Mouse (Mus musculus) layer of hippocampus, postnatal 25 days (tissue): ENCODE results near the gene Klf1. TPM values are rescaled to one million over a fixed set of nuclear protein-coding genes. Genes with fewer than 3 reads are reported as not detected.
A peak's percentile ranks its signal among the peaks of the same experiment; 100 is the strongest.
"Not testable (repeated sequence)": the region's sequence is repeated elsewhere in the genome, so short reads cannot be mapped to it uniquely, and the experiment has no call there.

Experiments
- DNase-seq, 2 experiments: peaks; one replicate each; pipeline ENCODE4 v3.0.0; 2022; ENCODE audit warnings: mixed read lengths in 2 of 2, low spot score in 1 of 2; ENCODE audit errors: extremely low spot score in 1 of 2
- total RNA-seq, 2 experiments: library from RNA; stranded (reverse); gene quantifications; 2 replicates each; pipeline ENCODE4 v1.2.3; 2021

Gene Klf1
- total RNA-seq, 2 experiments from 2014 or later, result 0.17 TPM; not detected in 1

DNA sequence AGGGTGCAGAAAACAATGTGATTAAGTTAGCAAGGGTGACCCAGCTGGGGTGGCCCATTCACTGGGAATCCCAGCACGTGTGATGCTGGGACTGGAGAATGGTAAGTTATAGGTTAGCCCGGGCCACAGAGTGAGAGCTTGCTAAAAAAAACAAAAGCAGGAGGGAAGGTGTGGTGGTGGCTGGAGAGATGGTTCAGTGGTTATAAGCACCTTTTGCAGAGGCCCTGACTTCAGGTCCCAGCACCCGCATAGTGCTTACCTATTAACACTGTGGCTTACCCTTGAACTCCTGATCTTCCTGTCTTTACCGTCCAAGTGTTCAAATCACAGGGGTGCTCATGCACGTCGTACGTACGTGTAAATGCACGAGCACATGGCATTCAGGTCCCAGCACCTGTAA is 5.3 kb downstream of the Klf1 start:
- DNase-seq, result no peak

DNA sequence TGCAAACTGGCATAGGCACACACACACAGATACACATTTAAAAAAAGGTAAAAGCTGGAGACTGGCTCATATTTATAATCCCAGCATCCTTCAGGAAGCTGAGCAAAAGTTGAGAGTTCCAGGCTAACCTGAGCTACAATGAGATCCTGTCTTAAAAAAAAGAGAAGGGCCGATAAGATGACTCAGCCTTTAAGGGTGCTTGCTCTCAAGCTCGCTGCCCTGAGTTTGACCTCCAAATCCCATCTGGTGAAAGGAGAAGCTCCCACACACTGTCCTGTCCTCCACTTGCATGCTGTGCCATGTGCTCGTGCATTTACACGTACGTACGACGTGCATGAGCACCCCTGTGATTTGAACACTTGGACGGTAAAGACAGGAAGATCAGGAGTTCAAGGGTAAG is 5.8 kb downstream of the Klf1 start:
- no peak for DNase-seq

DNA sequence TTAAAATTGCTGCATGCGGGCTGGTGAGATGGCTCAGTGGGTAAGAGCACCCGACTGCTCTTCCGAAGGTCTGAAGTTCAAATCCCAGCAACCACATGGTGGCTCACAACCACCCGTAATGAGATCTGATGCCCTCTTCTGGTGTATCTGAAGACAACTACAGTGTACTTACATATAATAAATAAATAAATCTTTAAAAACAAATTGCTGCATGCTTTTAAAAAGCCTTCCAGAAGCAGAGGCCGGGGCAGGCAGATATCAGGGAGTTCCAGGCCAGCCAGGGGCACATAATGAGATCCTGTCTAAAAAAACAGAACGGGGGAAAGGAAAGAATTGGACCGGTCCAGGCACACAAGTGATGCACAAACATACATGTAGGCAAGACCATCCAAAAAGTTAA is 6.3 kb downstream of the Klf1 start:
- not testable (repeated sequence) for DNase-seq

DNA sequence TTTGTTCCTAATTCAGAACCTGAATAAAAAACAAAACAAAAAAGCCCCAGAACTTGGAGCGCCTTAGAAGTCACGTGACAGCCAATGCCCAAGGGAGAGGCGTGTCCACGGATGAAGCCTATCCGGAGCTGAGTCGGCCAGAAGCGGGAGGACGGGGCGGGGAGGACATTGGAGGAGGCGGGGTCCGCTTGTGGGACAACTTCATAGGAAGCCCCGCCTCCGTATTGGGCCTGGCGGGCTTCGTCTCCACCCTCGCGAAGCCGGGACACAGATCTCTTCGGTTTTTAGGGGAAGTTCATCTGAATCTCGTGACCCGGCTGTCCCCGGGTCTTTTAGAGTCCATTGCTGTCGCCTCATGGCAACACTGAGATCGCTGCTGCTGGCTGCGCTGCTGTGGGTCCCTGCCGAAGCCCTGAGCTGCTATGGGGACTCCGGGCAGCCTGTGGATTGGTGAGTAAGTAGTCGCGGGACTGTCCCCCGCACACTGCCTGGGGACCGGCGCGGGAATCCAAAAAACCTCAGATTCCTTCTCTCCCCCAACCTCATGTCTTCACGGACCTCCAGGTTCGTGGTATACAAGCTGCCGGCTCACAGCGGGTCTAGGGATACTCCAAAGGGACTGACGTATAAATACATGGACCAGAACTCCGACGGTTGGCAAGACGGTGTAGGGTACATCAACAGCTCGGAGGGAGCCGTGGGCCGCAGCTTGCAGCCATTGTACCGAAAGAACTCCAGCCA is 6.9 kb downstream of the Klf1 start, which contains the start of gene Dnase2a:
Gene Dnase2a (plus strand): TSS at position 140 of the 741 bp plus-strand sequence.
- DNase-seq, result peak in 1 of 2 experiments; percentile 61

DNA sequence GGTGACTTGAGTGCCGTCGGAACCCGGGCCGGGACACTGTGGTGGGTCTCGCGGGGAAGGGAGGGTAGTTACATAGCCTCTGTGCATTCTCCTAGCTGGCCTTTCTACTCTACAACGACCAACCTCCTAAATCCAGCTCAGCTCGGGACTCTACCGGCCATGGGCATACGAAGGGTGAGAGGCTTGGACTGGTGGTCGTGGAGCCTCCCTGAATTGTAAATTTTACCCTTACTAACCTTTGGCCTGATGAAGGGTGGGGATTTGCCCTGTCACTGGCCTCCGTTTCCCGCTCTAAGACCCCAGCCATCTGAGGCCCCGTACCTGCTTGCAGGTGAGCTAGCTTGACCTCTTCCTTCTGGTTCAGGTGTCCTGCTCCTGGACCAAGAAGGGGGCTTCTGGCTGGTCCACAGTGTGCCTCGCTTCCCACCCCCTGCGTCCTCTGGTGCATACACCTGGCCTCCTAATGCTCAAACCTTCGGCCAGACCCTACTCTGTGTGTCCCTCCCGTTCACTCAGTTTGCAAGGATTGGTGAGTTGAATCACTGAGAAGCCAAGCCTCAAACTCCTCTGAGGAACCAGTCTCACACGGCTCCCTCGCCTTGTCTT is 7.5 kb downstream of the Klf1 start:
- DNase-seq, result no peak

DNA sequence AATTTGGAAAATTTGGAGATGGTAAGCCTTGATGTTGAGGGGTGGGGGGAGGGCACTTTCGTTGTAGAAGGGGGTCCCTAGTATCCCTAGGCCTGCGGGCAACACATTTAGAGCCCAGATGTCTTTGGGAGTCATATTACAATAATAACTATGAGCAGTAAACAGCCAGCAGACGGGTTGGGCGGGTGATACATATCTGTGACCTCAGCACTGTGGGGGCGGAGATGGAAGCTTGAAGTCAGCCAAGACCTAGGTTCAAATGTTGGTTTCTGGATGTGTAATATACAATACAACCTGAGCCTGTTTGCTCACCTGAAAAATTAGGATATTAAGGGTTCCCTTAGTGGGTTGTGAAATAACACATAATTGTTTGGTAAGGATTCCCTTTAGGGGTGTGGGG is 8.2 kb downstream of the Klf1 start:
- DNase-seq, result no peak

DNA sequence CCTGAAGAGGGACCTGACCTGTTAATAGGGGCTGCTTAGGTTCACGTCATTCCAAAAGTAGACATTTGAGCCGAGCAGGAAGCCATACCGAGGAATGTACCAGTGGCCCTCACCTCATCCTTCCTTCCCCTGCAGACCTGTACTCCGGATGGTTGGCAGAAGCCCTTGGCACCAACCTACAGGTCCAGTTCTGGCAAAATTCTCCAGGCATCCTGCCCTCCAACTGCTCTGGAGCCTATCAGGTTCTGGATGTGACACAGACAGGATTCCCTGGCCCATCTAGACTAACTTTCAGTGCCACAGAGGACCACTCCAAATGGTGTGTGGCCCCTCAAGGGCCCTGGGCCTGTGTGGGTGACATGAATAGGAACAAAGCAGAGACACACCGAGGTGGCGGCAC is 8.8 kb downstream of the Klf1 start:
- no peak for DNase-seq

DNA sequence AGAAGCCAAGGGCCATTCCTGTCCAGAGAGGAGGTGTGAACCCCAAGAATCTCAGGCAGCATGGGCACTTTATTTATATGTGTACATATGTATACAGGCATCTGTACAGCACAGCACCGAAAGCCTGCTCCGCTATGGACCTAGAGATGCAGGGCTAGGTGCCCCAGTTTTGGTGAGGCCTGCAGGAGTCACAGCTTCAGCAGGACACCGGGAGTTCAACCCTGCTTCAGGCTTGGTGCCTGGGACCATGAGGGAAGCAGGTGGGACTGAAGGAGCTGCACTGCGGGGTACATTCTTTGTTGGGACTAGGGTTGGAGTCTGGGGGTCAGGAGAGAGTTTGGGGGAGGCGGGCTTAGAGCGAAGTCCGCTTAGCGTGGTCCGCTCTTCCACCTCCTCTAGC is 10.1 kb downstream of the Klf1 start:
- DNase-seq, result no peak

DNA sequence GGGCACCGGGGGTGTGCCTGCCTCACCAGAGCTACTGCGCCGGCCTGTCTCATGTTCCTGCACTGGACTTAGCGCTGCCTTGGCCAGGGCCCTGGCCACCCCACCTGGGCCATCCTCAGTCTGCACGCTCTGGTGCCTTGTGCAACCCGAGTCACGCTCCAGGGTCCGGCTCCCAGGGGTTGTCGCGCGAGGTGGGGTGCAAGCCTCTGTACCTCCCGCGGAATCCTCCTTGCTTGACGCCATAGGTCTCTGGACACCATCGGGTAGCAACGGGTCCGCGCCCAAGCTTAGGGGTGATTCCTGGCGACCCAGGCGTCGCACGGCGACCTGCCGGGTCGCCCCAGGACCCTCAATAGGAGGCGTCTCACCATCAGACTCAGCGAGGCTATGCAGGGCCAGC is 10.7 kb downstream of the Klf1 start:
- no peak for DNase-seq

DNA sequence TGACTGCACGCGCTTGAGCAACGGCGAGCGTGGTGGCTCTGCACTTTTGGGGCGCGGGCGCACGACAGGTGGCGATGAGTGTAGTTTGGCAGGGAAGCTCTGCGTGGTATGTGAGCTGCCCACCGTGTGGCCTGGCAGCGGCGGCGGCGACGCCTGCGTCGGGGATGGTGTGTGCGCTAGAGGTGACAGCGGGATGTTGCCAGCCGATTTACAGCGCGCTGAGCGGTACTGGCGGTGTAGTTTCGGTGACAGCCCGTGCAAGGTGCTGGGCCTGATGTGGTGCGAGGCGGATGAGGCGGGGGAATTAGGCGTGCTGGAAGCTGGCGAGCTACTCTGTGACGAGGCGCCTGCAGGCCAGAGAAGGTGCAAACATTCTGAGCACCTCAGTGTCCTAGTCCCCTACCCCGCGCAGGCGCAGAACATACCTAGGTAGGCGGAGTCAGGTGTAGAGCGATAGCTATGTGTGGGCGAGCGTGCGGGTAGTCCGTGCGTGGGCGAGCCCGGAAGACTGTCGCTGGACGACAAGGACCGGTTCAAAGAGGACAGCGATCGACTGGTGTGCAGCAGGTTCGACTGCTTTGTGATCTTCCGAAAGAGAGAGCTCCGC is 11.3 kb downstream of the Klf1 start:
- DNase-seq, result no peak

DNA sequence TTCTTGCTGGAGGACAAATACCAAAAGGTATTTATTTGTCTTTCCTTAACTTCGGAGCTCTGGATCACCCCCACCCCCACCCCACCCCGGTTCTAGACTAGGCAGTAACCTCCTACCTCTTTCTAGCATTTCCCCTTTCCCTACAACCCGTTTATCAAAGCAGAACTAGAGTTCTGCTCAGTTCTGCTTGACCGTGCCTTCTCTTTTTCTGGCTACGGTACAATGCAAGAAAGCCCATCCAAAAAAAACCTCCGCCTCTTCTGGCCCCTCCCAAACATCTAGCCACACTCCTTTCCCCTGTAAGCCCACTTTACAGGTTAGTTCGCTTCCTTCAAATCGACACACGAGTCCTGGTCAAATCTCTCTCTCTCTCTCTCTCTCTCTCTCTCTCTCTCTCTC is 11.8 kb downstream of the Klf1 start:
- no peak for DNase-seq

DNA sequence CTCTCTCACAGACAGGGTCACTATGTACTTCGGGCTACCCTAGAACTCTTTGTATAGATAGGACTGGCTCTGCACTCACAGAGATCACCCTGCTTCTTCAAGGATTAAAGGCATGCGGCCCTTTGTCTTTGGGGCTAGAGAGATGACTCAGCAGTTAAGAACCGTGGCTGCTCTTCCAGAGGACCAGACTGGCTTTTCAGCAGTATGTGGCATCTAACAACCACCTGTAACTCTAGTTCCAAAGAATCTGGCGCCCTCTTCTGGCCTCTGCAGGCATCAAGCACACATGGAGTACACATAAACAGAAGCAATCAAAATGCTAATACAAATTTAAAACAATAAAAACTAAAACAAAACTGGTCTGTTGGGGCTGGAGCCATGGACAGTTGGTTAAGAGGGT is 12.2 kb downstream of the Klf1 start:
- no peak for DNase-seq

DNA sequence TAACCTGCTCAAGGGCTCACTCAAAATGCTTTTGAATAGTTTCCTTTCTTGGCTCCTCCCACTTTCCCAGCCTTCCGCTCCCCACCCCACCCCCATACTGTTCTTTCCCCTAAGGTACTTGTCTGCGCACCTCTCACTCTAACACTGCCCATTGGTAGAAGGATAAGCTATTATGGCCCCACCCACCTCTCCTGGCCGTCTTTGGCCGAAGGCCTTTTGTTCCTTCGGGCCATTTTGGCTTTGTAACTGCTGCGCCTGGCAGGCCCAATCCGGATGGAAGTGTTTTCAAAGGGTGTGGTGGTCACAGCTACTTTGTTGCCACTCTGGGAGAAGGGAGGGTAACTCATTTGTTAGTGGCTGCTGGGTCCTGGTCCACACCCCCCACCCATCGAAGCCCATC is 13.5 kb downstream of the Klf1 start:
- DNase-seq, result no peak

DNA sequence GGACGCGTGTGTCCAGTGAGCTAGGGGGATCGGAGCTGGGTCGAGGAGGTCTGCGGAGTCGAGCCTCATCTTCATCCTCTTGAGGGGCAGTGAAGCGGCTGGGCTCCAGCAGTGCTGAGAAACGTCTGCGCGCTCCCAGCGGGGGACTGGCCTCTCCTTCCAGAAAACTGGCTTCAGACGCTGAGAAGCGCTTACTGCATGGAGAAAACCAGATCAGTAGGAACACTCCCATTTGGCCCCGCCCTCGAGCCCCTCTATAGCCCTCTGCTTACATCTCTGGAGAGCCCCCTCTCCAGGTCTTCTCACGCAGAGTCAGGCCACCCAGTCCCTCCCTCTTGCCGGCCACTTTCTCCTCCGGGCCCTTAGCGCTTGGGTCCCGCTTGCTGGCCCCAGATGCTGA is 16.1 kb downstream of the Klf1 start:
- DNase-seq, result no peak

DNA sequence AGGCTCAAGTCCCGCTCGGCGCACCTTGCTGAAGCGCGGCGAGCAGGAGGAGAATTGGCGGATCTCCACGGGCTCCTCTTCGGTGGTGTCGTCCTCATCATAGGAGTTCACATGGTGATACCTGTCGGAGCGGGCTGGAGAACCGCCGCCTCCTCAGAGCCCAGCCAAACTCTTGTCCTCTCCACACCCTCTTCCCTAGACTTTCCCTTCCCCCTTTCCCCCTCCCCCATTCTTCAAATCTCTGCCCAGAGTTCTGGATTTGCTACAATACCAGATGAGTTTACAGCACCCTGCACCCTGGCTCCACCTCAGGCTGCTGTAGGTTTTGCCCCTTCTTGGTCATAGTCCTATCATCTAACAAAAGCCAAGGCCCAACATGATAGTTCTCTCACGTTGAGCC is 16.9 kb downstream of the Klf1 start:
- DNase-seq, result no peak

DNA sequence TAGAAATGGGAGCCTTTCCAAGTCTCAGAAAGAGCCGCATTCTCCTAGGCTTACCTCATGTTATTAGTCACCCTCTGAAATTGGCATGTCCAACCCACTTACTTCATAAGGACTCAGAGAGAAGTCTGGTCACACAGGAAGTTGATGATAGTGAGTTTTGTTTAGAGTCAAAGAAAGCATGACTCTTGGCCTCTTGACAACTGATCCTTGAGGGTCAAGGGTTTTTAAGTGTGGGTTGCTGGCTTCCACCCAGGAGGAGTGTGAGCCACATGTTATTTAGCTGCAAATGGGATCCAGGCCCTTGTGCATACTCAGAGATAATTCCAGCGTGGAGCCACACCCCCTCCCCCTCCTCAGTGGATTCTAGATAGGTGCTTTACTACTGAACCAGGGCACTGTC is 19.9 kb downstream of the Klf1 start:
- DNase-seq, result no peak

DNA sequence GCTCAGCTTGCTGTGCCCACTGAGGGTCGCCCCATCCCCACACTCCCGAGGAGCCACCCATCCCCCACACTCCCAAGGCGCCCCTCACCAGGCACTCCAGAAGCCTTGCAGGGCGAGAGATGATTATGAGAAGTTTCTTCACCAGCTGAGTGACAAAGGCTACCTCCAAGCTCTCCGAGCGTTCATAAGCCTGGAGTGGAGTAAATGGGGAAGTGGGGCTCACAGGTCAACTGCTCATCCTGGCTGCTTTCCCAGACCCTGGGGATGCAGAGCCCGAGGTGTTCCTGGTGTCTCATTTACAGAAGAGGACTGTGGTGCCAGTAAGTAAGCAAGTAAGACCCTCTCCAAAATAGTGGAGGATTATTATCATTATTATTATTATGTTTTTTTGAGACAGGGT is 23.8 kb downstream of the Klf1 start:
- DNase-seq, result no peak

DNA sequence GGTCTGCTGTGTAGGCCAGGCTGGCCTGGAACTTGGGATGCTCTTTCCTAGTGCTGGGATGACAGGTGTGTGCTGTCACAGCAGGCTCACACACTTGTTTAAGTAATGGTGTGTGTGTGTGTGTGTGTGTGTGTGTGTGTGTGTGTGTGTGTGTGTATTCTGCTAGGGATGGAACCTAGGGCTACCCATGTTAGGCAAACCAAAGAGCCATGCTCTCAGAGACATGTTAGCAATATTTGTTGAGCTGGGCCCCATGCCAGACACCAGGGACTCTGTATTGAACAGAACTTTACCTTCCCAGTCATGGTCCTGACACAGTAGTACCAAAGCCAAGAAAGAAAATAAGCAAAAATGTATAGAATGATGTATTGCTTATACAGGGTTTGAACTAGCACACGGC is 25.8 kb downstream of the Klf1 start:
- no peak for DNase-seq

DNA sequence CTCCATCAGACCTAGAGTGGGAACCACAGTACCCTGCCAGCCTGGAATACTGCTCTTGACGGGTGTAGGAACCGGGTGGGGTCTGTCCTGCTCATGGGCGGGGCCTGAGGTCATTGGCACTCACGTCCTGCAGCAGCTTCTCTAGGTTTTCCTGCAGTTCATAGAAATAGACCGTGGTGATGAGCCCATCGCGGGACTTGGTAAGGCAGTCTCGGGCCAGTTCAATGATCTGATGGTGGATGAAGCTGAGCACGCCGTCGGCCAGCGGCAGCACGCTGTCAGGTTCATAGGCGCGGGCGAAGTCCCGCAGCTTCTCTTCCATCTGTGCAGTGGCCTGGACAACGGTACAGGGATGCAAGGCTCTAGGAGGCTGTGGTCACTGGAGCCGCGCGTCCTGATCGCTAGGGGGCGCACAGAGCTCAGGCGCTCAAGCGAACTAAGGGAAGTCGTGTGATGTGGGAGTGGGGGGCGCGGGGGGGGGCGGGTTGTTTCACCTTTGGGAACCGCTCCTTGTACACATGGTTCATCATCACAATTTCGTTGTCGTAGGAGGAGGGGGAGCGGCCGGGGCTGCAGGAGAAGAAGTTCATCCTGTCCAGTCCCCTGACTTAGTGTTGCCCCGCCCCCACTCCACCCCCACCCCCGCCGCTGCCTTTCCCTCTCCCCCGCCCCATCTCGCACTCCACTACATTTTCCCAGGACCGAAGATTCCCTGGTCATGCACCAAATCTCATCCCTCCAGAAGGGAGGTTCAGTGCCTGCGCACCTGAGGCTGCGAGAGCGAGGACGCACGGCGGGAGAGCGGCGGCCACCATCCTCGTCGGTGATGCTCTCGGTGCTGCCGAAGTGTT is 27.0 kb downstream of the Klf1 start:
- peak in 1 of 2 experiments; percentile 80 for DNase-seq

DNA sequence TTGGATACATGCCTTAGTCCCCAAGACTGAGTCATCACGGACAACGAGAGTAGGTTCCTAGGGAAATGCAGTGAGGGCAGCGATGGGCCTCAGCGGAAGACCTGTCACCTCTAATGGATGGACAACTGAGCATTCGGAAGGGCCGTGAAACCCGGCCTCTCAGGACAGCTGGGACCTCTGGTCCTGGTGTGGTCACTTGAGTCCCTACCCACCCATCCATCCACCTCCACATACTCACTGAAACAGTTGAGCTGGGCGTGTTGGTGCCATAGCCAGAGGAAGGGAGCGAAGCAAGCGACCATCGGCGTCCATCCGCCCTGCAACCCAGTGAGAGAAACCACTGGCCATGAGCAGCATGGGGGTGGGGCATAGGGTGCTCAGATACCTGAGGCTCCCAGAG is 28.9 kb downstream of the Klf1 start:
- DNase-seq, result no peak
